Mouse (Mus musculus): ENCODE results near the gene Dcun1d2. TPM values are rescaled to one million over a fixed set of nuclear protein-coding genes. Genes with fewer than 3 reads are reported as not detected.

Dcun1d2 gene
- polyA plus RNA-seq, 1 experiment from 2014 or later = 6.9 TPM

DNA sequence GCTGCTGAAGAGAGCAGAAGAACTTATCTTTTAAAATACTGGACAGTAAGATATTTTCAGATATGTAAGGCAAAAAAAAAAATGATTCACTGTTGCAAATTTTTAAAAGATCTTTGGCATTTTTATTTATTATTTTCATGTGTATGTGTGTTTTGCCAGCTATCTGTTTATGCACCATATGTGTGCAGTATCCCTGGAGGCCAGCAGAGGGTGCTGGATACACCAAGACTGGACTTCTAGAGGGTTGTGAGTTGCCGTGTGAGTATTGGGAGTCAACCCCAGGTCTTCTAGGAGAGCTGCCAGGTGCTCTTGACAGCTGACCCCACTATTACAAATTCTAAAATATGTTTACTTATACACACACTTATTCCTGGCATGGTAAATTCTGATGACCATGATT lies 4.7 kb downstream of the Dcun1d2 start:
- Histone ChIP-seq H3K4me2 (ENCODE audit: low read depth, low read length) (no peak overlapping the region), H3K9me3 (replicated peaks; ENCODE audit: control insufficient read depth, low read length) (no peaks in the 10 kb centered on the region), H3K9ac (ENCODE audit: low read depth, low read length) (no peak overlapping the region), H3K27ac (ENCODE audit: low read length) (no peak overlapping the region), H3K36me3 (ENCODE audit: control insufficient read depth, insufficient read depth) (no peaks in the 10 kb centered on the region), H3K27me3 (ENCODE audit: control insufficient read depth, insufficient read depth, low read depth, low read length) (no peaks in the 10 kb centered on the region), H3K4me3 (ENCODE audit: low read depth, low read length) (no peak overlapping the region), H3K4me1 (ENCODE audit: control insufficient read depth, low read depth, low read length) (peaks cover 8% of the 10 kb centered on the region)
- ATAC-seq (ENCODE audit: low read depth) = no peak
- WGBS (ENCODE audit: insufficient replicate concordance) = 74% methylated on average over 1 of the region's 1 CpGs

DNA sequence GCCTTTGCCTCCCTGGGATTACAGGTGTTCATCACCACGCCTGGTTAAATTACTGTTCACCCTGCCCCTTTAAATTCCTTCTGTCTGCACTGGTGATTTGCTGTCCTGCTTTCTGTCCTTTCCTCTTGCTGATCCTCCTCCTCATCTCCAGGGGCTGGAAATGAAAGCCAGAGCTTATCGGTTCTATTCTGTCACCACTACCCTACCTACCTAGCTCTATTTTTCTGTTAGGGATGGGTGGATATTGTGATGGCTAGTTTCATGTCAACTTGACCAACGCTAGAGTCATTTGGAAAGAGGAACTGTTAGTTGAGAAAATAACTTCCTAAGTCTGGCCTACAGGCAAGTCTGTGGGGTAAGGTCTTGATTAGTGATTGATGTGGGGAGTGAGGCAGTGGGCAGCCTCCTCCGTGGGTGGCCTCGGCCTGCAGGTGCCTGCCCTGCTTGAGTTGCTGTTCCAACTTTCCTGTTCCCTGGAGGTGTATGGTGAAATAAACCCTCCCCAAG lies 10.9 kb downstream of the Dcun1d2 start:
- Histone ChIP-seq H3K9ac (ENCODE audit: low read depth, low read length) (no peak overlapping the region), H3K27me3 (ENCODE audit: control insufficient read depth, insufficient read depth, low read depth, low read length) (no peaks in the 10 kb centered on the region), H3K4me3 (ENCODE audit: low read depth, low read length) (no peak overlapping the region), H3K4me1 (ENCODE audit: control insufficient read depth, low read depth, low read length) (no peaks in the 10 kb centered on the region), H3K27ac (ENCODE audit: low read length) (no peak overlapping the region), H3K36me3 (ENCODE audit: control insufficient read depth, insufficient read depth) (no peaks in the 10 kb centered on the region), H3K9me3 (replicated peaks; ENCODE audit: control insufficient read depth, low read length) (no peaks in the 10 kb centered on the region), H3K4me2 (ENCODE audit: low read depth, low read length) (no peak overlapping the region)
- 64% methylated on average over 5 of the region's 5 CpGs for WGBS (ENCODE audit: insufficient replicate concordance)
- no peak for ATAC-seq (ENCODE audit: low read depth)

DNA sequence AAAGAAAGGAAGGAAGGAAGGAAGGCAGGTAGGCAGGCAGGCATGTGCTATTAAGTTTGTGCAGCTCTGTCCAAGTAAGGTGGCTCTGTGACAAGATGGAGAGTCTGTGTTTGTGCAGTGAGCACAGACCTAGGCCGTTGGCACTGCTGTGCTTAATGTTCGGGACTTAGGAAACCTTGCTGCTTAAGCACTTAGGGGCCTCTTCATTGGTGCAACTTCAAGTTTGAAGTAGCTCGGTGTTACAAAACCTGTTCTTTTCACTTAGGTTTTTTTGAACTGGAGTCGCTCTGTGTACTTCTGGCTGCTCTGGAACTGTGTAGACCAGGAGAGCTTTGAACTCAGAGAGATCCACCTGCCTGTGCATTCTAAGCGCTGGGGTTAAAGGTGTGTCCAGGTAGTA lies 15.1 kb downstream of the Dcun1d2 start:
- H3K4me1 ChIP-seq (ENCODE audit: control insufficient read depth, low read depth, low read length) = no peaks in the 10 kb centered on the region
- no peak overlapping the region for H3K4me2 ChIP-seq (ENCODE audit: low read depth, low read length)
- no peak overlapping the region for H3K4me3 ChIP-seq (ENCODE audit: low read depth, low read length)
- H3K9me3 ChIP-seq (replicated peaks; ENCODE audit: control insufficient read depth, low read length) = no peaks in the 10 kb centered on the region
- H3K27me3 ChIP-seq (ENCODE audit: control insufficient read depth, insufficient read depth, low read depth, low read length) = no peaks in the 10 kb centered on the region
- ATAC-seq (ENCODE audit: low read depth) = no peak
- peaks cover 4% of the 10 kb centered on the region for H3K36me3 ChIP-seq (ENCODE audit: control insufficient read depth, insufficient read depth)
- WGBS (ENCODE audit: insufficient replicate concordance) = 71% methylated on average over 5 of the region's 5 CpGs
- no peak overlapping the region for H3K9ac ChIP-seq (ENCODE audit: low read depth, low read length)
- H3K27ac ChIP-seq (ENCODE audit: low read length) = no peak overlapping the region

DNA sequence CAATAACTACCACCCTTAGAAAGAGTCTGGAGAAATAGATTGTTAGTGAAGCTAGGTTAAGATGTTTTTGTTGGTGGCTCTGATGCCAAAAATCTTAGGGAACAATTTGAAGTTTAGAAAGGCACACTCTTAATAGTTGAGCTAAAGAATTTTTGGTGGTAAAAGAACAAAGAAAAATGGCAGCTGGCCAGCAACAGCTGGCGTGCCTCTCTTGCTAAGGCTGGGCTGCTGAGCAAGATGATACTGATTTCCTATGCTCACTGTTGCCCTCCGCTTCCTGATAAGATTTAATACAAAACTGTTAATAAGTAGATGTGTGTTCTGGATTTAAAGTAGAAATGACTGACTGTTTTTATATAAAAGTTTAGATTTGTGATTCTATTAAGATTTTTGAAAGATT lies 20.4 kb downstream of the Dcun1d2 start:
- no peak for ATAC-seq (ENCODE audit: low read depth)
- H3K27me3 ChIP-seq (ENCODE audit: control insufficient read depth, insufficient read depth, low read depth, low read length) = no peaks in the 10 kb centered on the region
- no peaks in the 10 kb centered on the region for H3K9me3 ChIP-seq (replicated peaks; ENCODE audit: control insufficient read depth, low read length)
- no peak overlapping the region for H3K9ac ChIP-seq (ENCODE audit: low read depth, low read length)
- H3K36me3 ChIP-seq (ENCODE audit: control insufficient read depth, insufficient read depth) = peaks cover 4% of the 10 kb centered on the region
- 58% methylated on average over 2 of the region's 2 CpGs for WGBS (ENCODE audit: insufficient replicate concordance)
- no peak overlapping the region for H3K4me3 ChIP-seq (ENCODE audit: low read depth, low read length)
- no peak overlapping the region for H3K4me2 ChIP-seq (ENCODE audit: low read depth, low read length)
- H3K27ac ChIP-seq (ENCODE audit: low read length) = no peak overlapping the region
- H3K4me1 ChIP-seq (ENCODE audit: control insufficient read depth, low read depth, low read length) = no peaks in the 10 kb centered on the region

DNA sequence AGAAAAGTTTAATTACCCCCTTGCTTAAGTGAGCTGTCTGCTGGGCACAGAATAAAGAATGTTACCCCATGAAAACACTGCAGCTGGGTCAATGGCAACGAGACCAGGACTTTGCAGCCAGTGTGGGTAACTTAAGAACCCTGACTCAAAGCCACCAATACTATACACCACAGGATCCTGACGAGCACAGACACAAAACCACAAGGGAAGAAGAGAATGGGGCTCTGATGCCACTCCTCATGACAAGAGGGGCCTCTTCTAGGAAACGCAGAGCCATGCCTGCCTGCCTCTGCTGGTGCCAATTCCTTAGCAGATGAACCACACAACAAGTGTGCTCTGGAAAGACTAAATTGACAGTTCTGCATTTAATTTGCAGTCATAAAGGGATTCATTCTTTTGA lies 24.6 kb downstream of the Dcun1d2 start:
- Histone ChIP-seq H3K27ac (ENCODE audit: low read length) (no peak overlapping the region), H3K9ac (ENCODE audit: low read depth, low read length) (no peak overlapping the region), H3K4me1 (ENCODE audit: control insufficient read depth, low read depth, low read length) (no peaks in the 10 kb centered on the region), H3K27me3 (ENCODE audit: control insufficient read depth, insufficient read depth, low read depth, low read length) (no peaks in the 10 kb centered on the region), H3K4me2 (ENCODE audit: low read depth, low read length) (no peak overlapping the region), H3K4me3 (ENCODE audit: low read depth, low read length) (no peak overlapping the region), H3K36me3 (ENCODE audit: control insufficient read depth, insufficient read depth) (no peaks in the 10 kb centered on the region), H3K9me3 (replicated peaks; ENCODE audit: control insufficient read depth, low read length) (no peaks in the 10 kb centered on the region)
- no peak for ATAC-seq (ENCODE audit: low read depth)
- 22% methylated on average over 3 of the region's 3 CpGs for WGBS (ENCODE audit: insufficient replicate concordance)

DNA sequence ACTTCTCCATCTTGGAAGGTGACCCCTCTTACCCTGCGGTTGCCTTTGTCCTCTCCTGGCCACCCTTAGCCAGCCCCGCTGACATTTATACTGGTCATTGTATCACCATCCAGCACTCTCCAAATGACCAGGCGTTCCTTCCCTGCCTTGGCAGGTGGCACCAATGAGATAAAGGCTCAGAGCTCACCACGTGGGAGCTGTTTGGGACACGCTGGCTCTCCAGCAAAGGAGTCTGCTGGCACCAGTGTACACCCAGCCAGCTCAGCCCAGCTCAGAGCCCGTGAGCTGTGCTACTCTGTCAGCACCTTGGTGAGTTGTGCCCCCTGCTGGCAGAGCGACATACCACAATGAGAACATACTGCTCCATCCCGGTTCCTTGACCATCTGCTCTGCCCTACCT lies 33.9 kb downstream of the Dcun1d2 start, which contains the start of gene Adprhl1:
Gene Adprhl1 (minus strand): TSS at position 144 of the 400 bp plus-strand sequence.
- Histone ChIP-seq H3K4me2 (ENCODE audit: low read depth, low read length) (no peak within 1 kb of the TSS), H3K9me3 (replicated peaks; ENCODE audit: control insufficient read depth, low read length) (no peaks in the 10 kb centered on the region), H3K4me1 (ENCODE audit: control insufficient read depth, low read depth, low read length) (no peaks in the 10 kb centered on the region), H3K27ac (ENCODE audit: low read length) (no peak within 1 kb of the TSS), H3K36me3 (ENCODE audit: control insufficient read depth, insufficient read depth) (no peaks in the 10 kb centered on the region; the same call in 1 of the 2 replicates), H3K27me3 (ENCODE audit: control insufficient read depth, insufficient read depth, low read depth, low read length) (no peaks in the 10 kb centered on the region), H3K9ac (ENCODE audit: low read depth, low read length) (no peak within 1 kb of the TSS), H3K4me3 (ENCODE audit: low read depth, low read length) (no peak within 1 kb of the TSS)
- WGBS (ENCODE audit: insufficient replicate concordance) = 30% methylated on average over 8 of the region's 8 CpGs
- peak; percentile 50 for ATAC-seq (ENCODE audit: low read depth)

DNA sequence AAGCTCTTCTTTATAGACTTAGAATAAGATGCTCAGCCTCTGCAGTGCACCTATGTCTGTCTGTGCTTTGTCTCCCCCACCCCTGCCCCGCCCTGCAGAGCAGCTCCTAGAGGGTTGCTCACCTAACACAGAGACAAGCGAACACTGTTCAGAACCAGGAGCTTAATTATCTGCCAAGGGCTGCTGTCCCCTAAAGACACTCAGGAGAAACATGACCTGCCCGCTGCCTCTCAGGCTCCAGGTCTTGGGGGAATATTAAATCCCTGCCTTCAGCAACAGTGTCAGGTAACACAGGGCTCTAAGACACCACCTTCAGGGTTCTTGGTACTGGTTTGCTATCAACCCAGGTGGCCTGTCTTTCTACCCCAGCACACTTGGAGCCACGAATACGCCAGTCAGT lies 34.5 kb downstream of the Dcun1d2 start:
- WGBS (ENCODE audit: insufficient replicate concordance) = 70% methylated on average over 5 of the region's 5 CpGs
- no peaks in the 10 kb centered on the region; the same call in 1 of the 2 replicates for H3K36me3 ChIP-seq (ENCODE audit: control insufficient read depth, insufficient read depth)
- H3K27me3 ChIP-seq (ENCODE audit: control insufficient read depth, insufficient read depth, low read depth, low read length) = no peaks in the 10 kb centered on the region
- H3K4me3 ChIP-seq (ENCODE audit: low read depth, low read length) = no peak overlapping the region
- no peaks in the 10 kb centered on the region for H3K4me1 ChIP-seq (ENCODE audit: control insufficient read depth, low read depth, low read length)
- no peaks in the 10 kb centered on the region for H3K9me3 ChIP-seq (replicated peaks; ENCODE audit: control insufficient read depth, low read length)
- H3K27ac ChIP-seq (ENCODE audit: low read length) = no peak overlapping the region
- no peak for ATAC-seq (ENCODE audit: low read depth)
- H3K4me2 ChIP-seq (ENCODE audit: low read depth, low read length) = no peak overlapping the region
- H3K9ac ChIP-seq (ENCODE audit: low read depth, low read length) = no peak overlapping the region

DNA sequence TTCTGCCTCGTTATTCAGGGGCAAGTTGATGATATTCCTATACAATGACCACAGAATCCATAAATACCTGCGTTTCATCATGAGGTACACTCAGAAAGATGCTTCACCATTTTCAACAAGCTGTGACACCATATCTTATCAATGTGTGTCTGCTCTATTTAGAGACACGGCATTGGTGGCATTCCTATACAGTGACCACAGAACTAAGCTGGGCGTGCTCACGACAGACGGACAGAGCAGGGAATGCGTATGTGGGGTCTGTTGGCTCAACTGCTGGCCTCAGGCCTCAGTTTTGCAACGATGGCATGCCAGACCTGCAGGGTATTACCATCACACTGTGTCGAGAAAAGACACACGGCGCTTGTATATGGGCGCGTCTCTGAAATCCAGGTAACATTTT lies 35.1 kb downstream of the Dcun1d2 start:
- H3K4me3 ChIP-seq (ENCODE audit: low read depth, low read length) = no peak overlapping the region
- ATAC-seq (ENCODE audit: low read depth) = no peak
- no peaks in the 10 kb centered on the region for H3K4me1 ChIP-seq (ENCODE audit: control insufficient read depth, low read depth, low read length)
- H3K9ac ChIP-seq (ENCODE audit: low read depth, low read length) = no peak overlapping the region
- H3K9me3 ChIP-seq (replicated peaks; ENCODE audit: control insufficient read depth, low read length) = no peaks in the 10 kb centered on the region
- H3K27me3 ChIP-seq (ENCODE audit: control insufficient read depth, insufficient read depth, low read depth, low read length) = no peaks in the 10 kb centered on the region
- no peaks in the 10 kb centered on the region; the same call in 1 of the 2 replicates for H3K36me3 ChIP-seq (ENCODE audit: control insufficient read depth, insufficient read depth)
- no peak overlapping the region for H3K4me2 ChIP-seq (ENCODE audit: low read depth, low read length)
- H3K27ac ChIP-seq (ENCODE audit: low read length) = no peak overlapping the region
- WGBS (ENCODE audit: insufficient replicate concordance) = 79% methylated on average over 13 of the region's 13 CpGs

DNA sequence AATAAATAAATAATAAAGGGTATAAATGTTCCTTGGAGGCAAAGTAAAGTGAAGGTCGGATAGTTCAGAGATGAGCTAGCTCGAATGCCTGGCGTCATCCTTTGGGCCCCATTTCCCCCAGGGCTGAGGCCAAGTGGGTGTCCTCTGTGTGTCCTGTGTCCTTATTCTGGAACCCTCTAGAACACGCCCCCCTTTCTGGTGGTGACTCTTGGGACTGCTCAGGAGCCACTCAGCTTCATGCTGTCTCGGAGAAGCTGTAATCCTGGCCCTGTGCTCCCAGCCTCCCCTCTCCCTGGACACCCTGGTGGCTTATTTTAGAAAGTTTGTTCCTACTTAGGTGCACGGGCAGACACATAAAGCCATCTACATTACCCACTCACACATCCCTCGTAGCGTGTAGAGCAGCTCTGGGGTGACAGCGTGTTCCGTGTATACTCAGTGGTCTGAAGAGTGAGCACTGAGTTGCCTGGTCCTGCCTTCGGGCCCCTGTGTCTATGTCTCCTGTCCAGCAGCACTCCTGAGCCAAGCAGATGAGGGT lies 43.5 kb downstream of the Dcun1d2 start:
- H3K4me2 ChIP-seq (ENCODE audit: low read depth, low read length) = no peak overlapping the region
- no peak overlapping the region for H3K4me3 ChIP-seq (ENCODE audit: low read depth, low read length)
- no peaks in the 10 kb centered on the region for H3K4me1 ChIP-seq (ENCODE audit: control insufficient read depth, low read depth, low read length)
- ATAC-seq (ENCODE audit: low read depth) = no peak
- H3K36me3 ChIP-seq (ENCODE audit: control insufficient read depth, insufficient read depth) = no peaks in the 10 kb centered on the region
- no peaks in the 10 kb centered on the region for H3K9me3 ChIP-seq (replicated peaks; ENCODE audit: control insufficient read depth, low read length)
- no peak overlapping the region for H3K27ac ChIP-seq (ENCODE audit: low read length)
- no peaks in the 10 kb centered on the region for H3K27me3 ChIP-seq (ENCODE audit: control insufficient read depth, insufficient read depth, low read depth, low read length)
- 71% methylated on average over 11 of the region's 11 CpGs for WGBS (ENCODE audit: insufficient replicate concordance)
- H3K9ac ChIP-seq (ENCODE audit: low read depth, low read length) = no peak overlapping the region
